Mouse (Mus musculus): ENCODE results near the gene Fam189a1. TPM values are rescaled to one million over a fixed set of nuclear protein-coding genes. Genes with fewer than 3 reads are reported as not detected.

Gene Fam189a1
- polyA plus RNA-seq, 1 experiment: 0.05 TPM

- no peaks in the 10 kb centered on the region for H3K4me1 ChIP-seq (ENCODE audit: control insufficient read depth, insufficient read depth, low read length)
- no peak overlapping the region for H3K27ac ChIP-seq (ENCODE audit: insufficient read depth, low read depth, low read length)
- H3K4me3 ChIP-seq (ENCODE audit: insufficient read depth, low read depth, low read length): no peak overlapping the region
- H3K36me3 ChIP-seq (ENCODE audit: control insufficient read depth, insufficient read depth, low read length): no peaks in the 10 kb centered on the region
- TF ChIP-seq POLR2A (IDR thresholded peaks at IDR 0.05; ENCODE audit: low read depth, low read length) (no peak), CTCF (conservative IDR thresholded peaks at IDR 0.05; ENCODE audit: insufficient read depth, insufficient read length, low read depth, low read length) (no peak)
- 41% methylated on average over 5 of the region's 5 CpGs for WGBS
- no peak for DNase-seq
- no peaks in the 10 kb centered on the region for H3K27me3 ChIP-seq (replicated peaks; ENCODE audit: control insufficient read depth, insufficient read depth, low read length)
Measured at GRCm38 (mm10) chr7:65064638-65065037, 91.7 kb downstream of the Fam189a1 start.

GRCm38 (mm10) chr7:65064096-65064495 is 92.3 kb downstream of the Fam189a1 start:
- H3K4me1 ChIP-seq (ENCODE audit: control insufficient read depth, insufficient read depth, low read length): no peaks in the 10 kb centered on the region
- DNase-seq: no peak
- H3K27ac ChIP-seq (ENCODE audit: insufficient read depth, low read depth, low read length): no peak overlapping the region
- H3K4me3 ChIP-seq (ENCODE audit: insufficient read depth, low read depth, low read length): no peak overlapping the region
- 49% methylated on average over 3 of the region's 3 CpGs for WGBS
- H3K36me3 ChIP-seq (ENCODE audit: control insufficient read depth, insufficient read depth, low read length): no peaks in the 10 kb centered on the region
- no peak for TF ChIP-seq CTCF (conservative IDR thresholded peaks at IDR 0.05; ENCODE audit: insufficient read depth, insufficient read length, low read depth, low read length)
- TF ChIP-seq POLR2A (IDR thresholded peaks at IDR 0.05; ENCODE audit: low read depth, low read length): no peak
- H3K27me3 ChIP-seq (replicated peaks; ENCODE audit: control insufficient read depth, insufficient read depth, low read length): no peaks in the 10 kb centered on the region

- Histone ChIP-seq H3K4me3 (ENCODE audit: insufficient read depth, low read depth, low read length) (no peak overlapping the region), H3K27ac (ENCODE audit: insufficient read depth, low read depth, low read length) (no peak overlapping the region), H3K27me3 (replicated peaks; ENCODE audit: control insufficient read depth, insufficient read depth, low read length) (no peaks in the 10 kb centered on the region), H3K4me1 (ENCODE audit: control insufficient read depth, insufficient read depth, low read length) (no peaks in the 10 kb centered on the region), H3K36me3 (ENCODE audit: control insufficient read depth, insufficient read depth, low read length) (no peaks in the 10 kb centered on the region)
- no peak for DNase-seq
- no peak for TF ChIP-seq CTCF (conservative IDR thresholded peaks at IDR 0.05; ENCODE audit: insufficient read depth, insufficient read length, low read depth, low read length)
- TF ChIP-seq POLR2A (IDR thresholded peaks at IDR 0.05; ENCODE audit: low read depth, low read length): no peak
- WGBS: 59% methylated on average over 7 of the region's 7 CpGs
Measured at GRCm38 (mm10) chr7:65060163-65060799, 96.1 kb downstream of the Fam189a1 start.

- WGBS: 83% methylated on average over 6 of the region's 6 CpGs
- TF ChIP-seq POLR2A (IDR thresholded peaks at IDR 0.05; ENCODE audit: low read depth, low read length): no peak
- no peak for DNase-seq
- no peaks in the 10 kb centered on the region for H3K36me3 ChIP-seq (ENCODE audit: control insufficient read depth, insufficient read depth, low read length)
- H3K27me3 ChIP-seq (replicated peaks; ENCODE audit: control insufficient read depth, insufficient read depth, low read length): no peaks in the 10 kb centered on the region
- no peak overlapping the region for H3K4me3 ChIP-seq (ENCODE audit: insufficient read depth, low read depth, low read length)
- H3K4me1 ChIP-seq (ENCODE audit: control insufficient read depth, insufficient read depth, low read length): no peaks in the 10 kb centered on the region
- no peak overlapping the region for H3K27ac ChIP-seq (ENCODE audit: insufficient read depth, low read depth, low read length)
Measured at GRCm38 (mm10) chr7:65056864-65057263, 99.5 kb downstream of the Fam189a1 start.

- 81% methylated on average over 1 of the region's 1 CpGs for WGBS
- H3K4me3 ChIP-seq (ENCODE audit: insufficient read depth, low read depth, low read length): no peak overlapping the region
- H3K27me3 ChIP-seq (replicated peaks; ENCODE audit: control insufficient read depth, insufficient read depth, low read length): no peaks in the 10 kb centered on the region
- no peak for TF ChIP-seq POLR2A (IDR thresholded peaks at IDR 0.05; ENCODE audit: low read depth, low read length)
- no peak for TF ChIP-seq CTCF (conservative IDR thresholded peaks at IDR 0.05; ENCODE audit: insufficient read depth, insufficient read length, low read depth, low read length)
- DNase-seq: no peak
- H3K36me3 ChIP-seq (ENCODE audit: control insufficient read depth, insufficient read depth, low read length): no peaks in the 10 kb centered on the region
- no peaks in the 10 kb centered on the region for H3K4me1 ChIP-seq (ENCODE audit: control insufficient read depth, insufficient read depth, low read length)
- H3K27ac ChIP-seq (ENCODE audit: insufficient read depth, low read depth, low read length): no peak overlapping the region
Measured at GRCm38 (mm10) chr7:65051986-65052385, 104.4 kb downstream of the Fam189a1 start.

- TF ChIP-seq CTCF (conservative IDR thresholded peaks at IDR 0.05; ENCODE audit: insufficient read depth, insufficient read length, low read depth, low read length) (no peak), POLR2A (IDR thresholded peaks at IDR 0.05; ENCODE audit: low read depth, low read length) (no peak)
- 71% methylated on average over 18 of the region's 18 CpGs for WGBS
- DNase-seq: no peak
Measured at GRCm38 (mm10) chr7:65049236-65049954, 107.0 kb downstream of the Fam189a1 start.

GRCm38 (mm10) chr7:65047700-65048099 is 108.7 kb downstream of the Fam189a1 start:
- H3K36me3 ChIP-seq (ENCODE audit: control insufficient read depth, insufficient read depth, low read length): no peaks in the 10 kb centered on the region
- H3K4me3 ChIP-seq (ENCODE audit: insufficient read depth, low read depth, low read length): no peak overlapping the region
- no peaks in the 10 kb centered on the region for H3K4me1 ChIP-seq (ENCODE audit: control insufficient read depth, insufficient read depth, low read length)
- no peak overlapping the region for H3K27ac ChIP-seq (ENCODE audit: insufficient read depth, low read depth, low read length)
- no peaks in the 10 kb centered on the region for H3K27me3 ChIP-seq (replicated peaks; ENCODE audit: control insufficient read depth, insufficient read depth, low read length)
- 56% methylated on average over 5 of the region's 5 CpGs for WGBS
- no peak for DNase-seq
- TF ChIP-seq CTCF (conservative IDR thresholded peaks at IDR 0.05; ENCODE audit: insufficient read depth, insufficient read length, low read depth, low read length) (no peak), POLR2A (IDR thresholded peaks at IDR 0.05; ENCODE audit: low read depth, low read length) (no peak)

More at GRCm38 (mm10) chr7:65049236-65049954, 107.0 kb downstream of the Fam189a1 start:
- Histone ChIP-seq H3K4me3 (ENCODE audit: insufficient read depth, low read depth, low read length) (no peak overlapping the region), H3K36me3 (ENCODE audit: control insufficient read depth, insufficient read depth, low read length) (no peaks in the 10 kb centered on the region), H3K27ac (ENCODE audit: insufficient read depth, low read depth, low read length) (no peak overlapping the region), H3K27me3 (replicated peaks; ENCODE audit: control insufficient read depth, insufficient read depth, low read length) (no peaks in the 10 kb centered on the region), H3K4me1 (ENCODE audit: control insufficient read depth, insufficient read depth, low read length) (no peaks in the 10 kb centered on the region)

Measured in kidney, adult 2 months (tissue).